Mouse (Mus musculus): ENCODE measurements around the gene Ces1c.

DNA sequence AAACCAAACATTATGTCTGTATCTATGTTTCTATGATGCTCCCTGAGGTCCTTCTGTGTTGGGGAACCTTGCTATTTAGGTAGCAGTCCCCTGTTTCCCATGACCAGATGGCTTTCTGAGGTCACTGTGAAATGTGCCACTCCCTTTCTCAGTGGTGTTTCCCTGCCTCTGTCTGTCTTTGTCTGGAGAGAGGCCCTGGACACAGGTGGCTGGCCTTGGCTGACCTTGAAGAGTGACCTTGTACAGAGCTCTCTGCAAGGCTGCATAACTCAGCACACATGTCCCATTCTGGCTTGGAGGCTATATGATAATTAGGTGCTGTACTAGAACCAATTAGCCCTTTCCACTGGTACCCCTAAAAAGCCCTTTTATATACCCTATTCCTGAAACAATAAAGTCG, 45.5 kb upstream of the Ces1c start:
- TF ChIP-seq CTCF (IDR thresholded peaks at IDR 0.05; ENCODE audit: low read depth, low read length) (no peak), POLR2A (IDR thresholded peaks at IDR 0.05; ENCODE audit: extremely low read depth, insufficient read depth, low read length) (no peak)
